In genomic region chr3:149038771-149039170, GRCm38 (mm10) we compare ENCODE assay signal across 11 mouse cellular contexts. TPM values are rescaled to one million over a fixed set of nuclear protein-coding genes. Genes with fewer than 3 reads are reported as not detected.
A peak's percentile ranks its signal among the peaks of the same experiment; 100 is the strongest.
DNase-seq lines count a peak whose midpoint lies in the region; ATAC-seq and TF ChIP-seq lines count a peak whose summit lies in the region.
"Had no signal": no experiment of that assay in that cellular context is flagged by ENCODE, and none has a peak within 500 bp of the region (broad histone marks: within the 10 kb centered on the region; RNA-seq: fewer than 3 reads in every experiment).

No protein-coding gene starts in this region.

- no peak overlapping the region for H3K9ac ChIP-seq in limb, embryonic 15.5 days
- no peak overlapping the region for H3K9ac ChIP-seq in heart, embryonic 14.5 days (ENCODE audit: low read length)
- H3K9ac ChIP-seq: neural tube, embryonic 13.5 days had no signal

- peaks cover 12% of the 10 kb centered on the region for H3K4me1 ChIP-seq in limb, embryonic 15.5 days
- peaks cover 31% of the 10 kb centered on the region for H3K4me1 ChIP-seq in limb, embryonic 10.5 days
- peaks cover 20% of the 10 kb centered on the region; the same call in 1 of the 2 replicates for H3K4me1 ChIP-seq in brown adipose tissue, adult 24 weeks (ENCODE audit: control insufficient read depth, insufficient read depth, insufficient read length, low read length)
- peaks cover 10 to 13% of the 10 kb centered on the region in 2 experiments for H3K4me1 ChIP-seq in heart, embryonic 14.5 days (ENCODE audit: control insufficient read depth in 2 of 2, insufficient read depth in 2 of 2, low read length in 2 of 2)

- no peak for DNase-seq in limb, embryonic 10.5 days (ENCODE audit: low spot score)
- DNase-seq in lung, postnatal 10 days: peak; percentile 56
- DNase-seq in layer of hippocampus, adult 2 months (ENCODE audit: low spot score in 2 of 2): no peak
- DNase-seq in layer of hippocampus, postnatal 10 days (ENCODE audit: low spot score in 2 of 2): no peak
- DNase-seq: right cerebral cortex, postnatal 25 days; thymus, adult 2 months had no signal

- no peak for TF ChIP-seq CTCF in layer of hippocampus, adult 2 months (conservative IDR thresholded peaks at IDR 0.05)

- H3K36me3 ChIP-seq in limb, embryonic 15.5 days: no peaks in the 10 kb centered on the region
- H3K36me3 ChIP-seq in limb, embryonic 10.5 days: no peaks in the 10 kb centered on the region
- no peaks in the 10 kb centered on the region for H3K36me3 ChIP-seq in heart, embryonic 14.5 days (ENCODE audit: control insufficient read depth, insufficient read depth, low read length)
- H3K36me3 ChIP-seq: neural tube, embryonic 13.5 days had no signal

- no peak overlapping the region for H3K4me3 ChIP-seq in limb, embryonic 15.5 days
- H3K4me3 ChIP-seq in limb, embryonic 10.5 days: no peak overlapping the region
- H3K4me3 ChIP-seq in brown adipose tissue, adult 24 weeks (ENCODE audit: insufficient read depth, low read depth, low read length): no peak overlapping the region
- H3K4me3 ChIP-seq in heart, embryonic 14.5 days (ENCODE audit: control insufficient read depth in 1 of 2, insufficient read depth in 1 of 2, low read depth in 1 of 2, low read length in 2 of 2): no peak overlapping the region
- no peak overlapping the region for H3K4me3 ChIP-seq in layer of hippocampus, adult 2 months
- H3K4me3 ChIP-seq: neural tube, embryonic 13.5 days had no signal

- H3K27ac ChIP-seq in limb, embryonic 15.5 days: 0 out of 2 replicates have a peak overlapping the region, but pooled peaks have one; percentile 11
- H3K27ac ChIP-seq in limb, embryonic 10.5 days: no peak overlapping the region
- peak overlapping the region; percentile 90 for H3K27ac ChIP-seq in brown adipose tissue, adult 24 weeks (replicated peaks; ENCODE audit: low read depth, low read length)
- H3K27ac ChIP-seq in heart, embryonic 14.5 days (replicated peaks in 1 of 2; ENCODE audit: control insufficient read depth in 1 of 2, insufficient read depth in 1 of 2, low read depth in 2 of 2, low read length in 2 of 2): peak overlapping the region; percentile 78 to 83
- H3K27ac ChIP-seq in layer of hippocampus, adult 2 months: no peak overlapping the region
- H3K27ac ChIP-seq: neural tube, embryonic 13.5 days had no signal

- ATAC-seq in limb, embryonic 15.5 days (ENCODE audit: insufficient number of reproducible peaks, low FRiP score, low TSS enrichment, low read depth): no peak
- ATAC-seq in heart, embryonic 14.5 days (ENCODE audit: insufficient number of reproducible peaks, insufficient read depth, low FRiP score, low read depth): peak; percentile 42; the same call in 1 of the 2 replicates
- ATAC-seq in megakaryocyte, adult 5-6 weeks (ENCODE audit: poor library complexity, severe bottlenecking): no peak

- no peak overlapping the region for H3K4me2 ChIP-seq in limb, embryonic 15.5 days
- H3K4me2 ChIP-seq in heart, embryonic 14.5 days (ENCODE audit: low read length): no peak overlapping the region
- H3K4me2 ChIP-seq: neural tube, embryonic 13.5 days had no signal

- no peaks in the 10 kb centered on the region for H3K9me3 ChIP-seq in limb, embryonic 15.5 days
- H3K9me3 ChIP-seq in limb, embryonic 10.5 days (replicated peaks): no peaks in the 10 kb centered on the region
- H3K9me3 ChIP-seq in heart, embryonic 14.5 days (ENCODE audit: control insufficient read depth, low read length): no peaks in the 10 kb centered on the region
- H3K9me3 ChIP-seq: neural tube, embryonic 13.5 days had no signal

- 43% methylated on average over 4 of the region's 4 CpGs for WGBS in limb, embryonic 15.5 days
- WGBS in limb, embryonic 10.5 days: 78% methylated on average over 4 of the region's 4 CpGs
- WGBS in heart, embryonic 14.5 days: 14% methylated on average over 4 of the region's 4 CpGs

- H3K27me3 ChIP-seq in limb, embryonic 15.5 days: no peaks in the 10 kb centered on the region
- H3K27me3 ChIP-seq in limb, embryonic 10.5 days (ENCODE audit: low read depth, poor library complexity, severe bottlenecking): no peaks in the 10 kb centered on the region
- no peaks in the 10 kb centered on the region for H3K27me3 ChIP-seq in heart, embryonic 14.5 days (ENCODE audit: control insufficient read depth, insufficient read depth, low read length)
- H3K27me3 ChIP-seq: neural tube, embryonic 13.5 days had no signal

RNA-seq across cellular contexts. Expression of gene Adgrl2, which starts 48.4 kb away (rescaled TPM):
- polyA plus RNA-seq in limb, embryonic 15.5 days (2015; fragmentation: Nextera tagmentation; extraction: Ambion mirVana): 69.0 and 84.6 TPM in 2 replicates
- 79.2 and 81.2 TPM in 2 replicates for polyA plus RNA-seq in limb, embryonic 10.5 days (2016; fragmentation: Nextera tagmentation; extraction: Ambion mirVana)
- 5.0 and 5.3 TPM in 2 replicates for polyA plus RNA-seq in brown adipose tissue, adult 24 weeks (2012; ENCODE audit: insufficient read depth, insufficient read length, missing spikeins)
- polyA plus RNA-seq in heart, embryonic 14.5 days (2014; fragmentation: Nextera tagmentation; extraction: Ambion mirVana): 47.1 and 49.2 TPM in 2 replicates
- 10 to 100 TPM; 56.6 to 58.7 TPM for total RNA-seq in layer of hippocampus, adult 2 months (2021)
- 100 to 1,000 TPM in 1 of 2 experiments, 10 to 100 TPM in 1; 92.4 to 107 TPM for total RNA-seq in layer of hippocampus, postnatal 10 days (2021)
- total RNA-seq in megakaryocyte, adult 5-6 weeks (2015): 1.7 and 4.0 TPM in 2 replicates
- total RNA-seq in megakaryocyte, adult 5-6 weeks (2017): 1.9 and 2.2 TPM in 2 replicates

Comparison
In these comparisons a context has a peak if more than half of its experiments do, and no peak if none do; other contexts are left out.
1. H3K27ac ChIP-seq: peak in limb, embryonic 15.5 days (single experiment), brown adipose tissue, adult 24 weeks (single experiment) and heart, embryonic 14.5 days (2 of 2); none in limb, embryonic 10.5 days (single experiment) and layer of hippocampus, adult 2 months (single experiment).